Mouse (Mus musculus) lung, embryonic 16.5 days (tissue): ENCODE results near the gene Pabpc1l. TPM values are rescaled to one million over a fixed set of nuclear protein-coding genes. Genes with fewer than 3 reads are reported as not detected.
A peak's percentile ranks its signal among the peaks of the same experiment; 100 is the strongest.

ENCODE experiments used
- ATAC-seq: fragments of 200-750 bp; cut with Nextera tagmentation; 2 replicates; pipeline ENCODE4 v1.8.0; 2017; ENCODE audit warnings: low read depth, mild to moderate bottlenecking, moderate library complexity
- H3K27ac ChIP-seq: fragments of 300-500 bp; sonication (generic); 2 replicates; pipeline ENCODE4 v1.5.1; 2014; ENCODE audit warnings: mild to moderate bottlenecking, control low read depth, low read length
- H3K27me3 ChIP-seq: fragments of 300-500 bp; sonication (generic); 2 replicates; pipeline ENCODE4 v1.6.1; 2014; ENCODE audit warnings: low read depth, low read length, mixed read lengths; ENCODE audit not compliant: control insufficient read depth, insufficient read depth
- H3K36me3 ChIP-seq: fragments of 300-500 bp; sonication (generic); 2 replicates; pipeline ENCODE4 v1.6.1; 2014; ENCODE audit warnings: low read length; ENCODE audit not compliant: control insufficient read depth, insufficient read depth
- H3K4me1 ChIP-seq: fragments of 300-500 bp; sonication (generic); replicated peaks from 2 replicates; pipeline ENCODE4 v1.6.1; 2014; ENCODE audit warnings: low read length, mixed read lengths; ENCODE audit not compliant: control insufficient read depth, insufficient read depth
- H3K4me2 ChIP-seq: fragments of 300-500 bp; sonication (generic); 2 replicates; pipeline ENCODE4 v1.6.1; 2014; ENCODE audit warnings: low read depth, low read length, control low read depth
- H3K4me3 ChIP-seq: fragments of 300-500 bp; sonication (generic); 2 replicates; pipeline ENCODE4 v1.5.1; 2014; ENCODE audit warnings: mild to moderate bottlenecking, low read length, control low read depth
- H3K9ac ChIP-seq: fragments of 300-500 bp; sonication (generic); 2 replicates; pipeline ENCODE4 v1.6.1; 2014; ENCODE audit warnings: low read length, control low read depth
- H3K9me3 ChIP-seq: fragments of 300-500 bp; sonication (generic); 2 replicates; pipeline ENCODE4 v1.6.1; 2016; ENCODE audit warnings: low read length; ENCODE audit not compliant: control insufficient read depth
- WGBS: fragments of 180-500 bp; shearing (Covaris S2); extraction: QIAGEN DNeasy Blood & Tissue Kit; methylation state at CpG from one replicate; pipeline ENCODE4 v1.1.7; 2014; 5-methylcytosine and 5-hydroxymethylcytosine counted together
- polyA plus RNA-seq: library from polyadenylated mRNA; unstranded; fragments of >200 nt; fragmentation: Nextera tagmentation; extraction: Ambion mirVana; gene quantifications from 2 replicates; pipeline ENCODE4 v1.2.1, GENCODE M21; 2015

Pabpc1l gene
- polyA plus RNA-seq, 1 experiment from 2014 or later = 0.77 TPM

- H3K4me2 ChIP-seq = no peak overlapping the region
- no peaks in the 10 kb centered on the region for H3K27me3 ChIP-seq
- no peak overlapping the region for H3K4me3 ChIP-seq
- H3K4me1 ChIP-seq = peaks cover 22% of the 10 kb centered on the region
- H3K9ac ChIP-seq = no peak overlapping the region
- no peak overlapping the region for H3K27ac ChIP-seq
- ATAC-seq = no peak
- no peaks in the 10 kb centered on the region for H3K9me3 ChIP-seq
- WGBS = 89% methylated on average over 3 of the region's 3 CpGs
- H3K36me3 ChIP-seq = peaks cover 10% of the 10 kb centered on the region
Measured at GRCm38 (mm10) chr2:164002637-164003036, 22.6 kb upstream of the Pabpc1l start.

GRCm38 (mm10) chr2:164004503-164004902 lies 20.7 kb upstream of the Pabpc1l start:
- Histone ChIP-seq H3K4me1 (peaks cover 28% of the 10 kb centered on the region), H3K27me3 (no peaks in the 10 kb centered on the region), H3K9me3 (no peaks in the 10 kb centered on the region), H3K4me3 (no peak overlapping the region), H3K4me2 (no peak overlapping the region), H3K36me3 (no peaks in the 10 kb centered on the region), H3K27ac (no peak overlapping the region), H3K9ac (no peak overlapping the region)
- ATAC-seq = no peak
- 74% methylated on average over 5 of the region's 5 CpGs for WGBS

- Histone ChIP-seq H3K9ac (no peak overlapping the region), H3K4me1 (peaks cover 28% of the 10 kb centered on the region), H3K4me2 (no peak overlapping the region), H3K27ac (0 out of 2 replicates have a peak overlapping the region, but pooled peaks have one; percentile 34), H3K9me3 (no peaks in the 10 kb centered on the region), H3K4me3 (no peak overlapping the region), H3K27me3 (no peaks in the 10 kb centered on the region), H3K36me3 (peaks cover 6% of the 10 kb centered on the region)
- peak; percentile 44; the same call in 1 of the 2 replicates for ATAC-seq
- WGBS = 46% methylated on average over 10 of the region's 10 CpGs
Measured at GRCm38 (mm10) chr2:164006932-164007331, 18.3 kb upstream of the Pabpc1l start.

- H3K4me1 ChIP-seq = peaks cover 28% of the 10 kb centered on the region
- no peak overlapping the region for H3K4me3 ChIP-seq
- H3K9me3 ChIP-seq = no peaks in the 10 kb centered on the region
- no peak overlapping the region for H3K27ac ChIP-seq
- 85% methylated on average over 8 of the region's 8 CpGs for WGBS
- H3K9ac ChIP-seq = no peak overlapping the region
- H3K4me2 ChIP-seq = no peak overlapping the region
- peaks cover 13% of the 10 kb centered on the region for H3K36me3 ChIP-seq
- no peak for ATAC-seq
- no peaks in the 10 kb centered on the region for H3K27me3 ChIP-seq
Measured at GRCm38 (mm10) chr2:164007547-164007946, 17.7 kb upstream of the Pabpc1l start.

- H3K36me3 ChIP-seq = peaks cover 16% of the 10 kb centered on the region
- no peaks in the 10 kb centered on the region for H3K27me3 ChIP-seq
- H3K27ac ChIP-seq = no peak overlapping the region; the same call in 1 of the 2 replicates
- no peak for ATAC-seq
- 82% methylated on average over 2 of the region's 2 CpGs for WGBS
- no peak overlapping the region for H3K4me2 ChIP-seq
- no peaks in the 10 kb centered on the region for H3K9me3 ChIP-seq
- peaks cover 28% of the 10 kb centered on the region for H3K4me1 ChIP-seq
- H3K4me3 ChIP-seq = no peak overlapping the region
- H3K9ac ChIP-seq = no peak overlapping the region
Measured at GRCm38 (mm10) chr2:164007987-164008545, 17.2 kb upstream of the Pabpc1l start.

- H3K9me3 ChIP-seq = no peaks in the 10 kb centered on the region
- H3K4me2 ChIP-seq = no peak overlapping the region
- H3K4me3 ChIP-seq = no peak overlapping the region
- ATAC-seq = peak; percentile 60; the same call in 1 of the 2 replicates
- WGBS = 72% methylated on average over 6 of the region's 6 CpGs
- peak overlapping the region; percentile 66 for H3K27ac ChIP-seq
- no peak overlapping the region for H3K9ac ChIP-seq
- peaks cover 25% of the 10 kb centered on the region for H3K4me1 ChIP-seq
- H3K36me3 ChIP-seq = peaks cover 23% of the 10 kb centered on the region
- H3K27me3 ChIP-seq = no peaks in the 10 kb centered on the region
Measured at GRCm38 (mm10) chr2:164009227-164009626, 16.0 kb upstream of the Pabpc1l start.

- ATAC-seq = no peak
- Histone ChIP-seq H3K4me2 (no peak overlapping the region), H3K9me3 (no peaks in the 10 kb centered on the region), H3K36me3 (peaks cover 32% of the 10 kb centered on the region), H3K9ac (no peak overlapping the region), H3K27ac (no peak overlapping the region), H3K4me3 (no peak overlapping the region), H3K27me3 (no peaks in the 10 kb centered on the region), H3K4me1 (peaks cover 24% of the 10 kb centered on the region)
- 73% methylated on average over 5 of the region's 5 CpGs for WGBS
Measured at GRCm38 (mm10) chr2:164010496-164010895, 14.8 kb upstream of the Pabpc1l start.

GRCm38 (mm10) chr2:164010944-164011343 lies 14.3 kb upstream of the Pabpc1l start:
- Histone ChIP-seq H3K4me2 (no peak overlapping the region), H3K27ac (no peak overlapping the region), H3K9me3 (no peaks in the 10 kb centered on the region), H3K27me3 (no peaks in the 10 kb centered on the region), H3K4me3 (no peak overlapping the region), H3K4me1 (peaks cover 19% of the 10 kb centered on the region), H3K9ac (no peak overlapping the region), H3K36me3 (peaks cover 37% of the 10 kb centered on the region)
- no peak for ATAC-seq
- 87% methylated on average over 3 of the region's 3 CpGs for WGBS

- 91% methylated on average over 16 of the region's 16 CpGs for WGBS
- H3K9me3 ChIP-seq = no peaks in the 10 kb centered on the region
- ATAC-seq = no peak
- no peaks in the 10 kb centered on the region for H3K27me3 ChIP-seq
- no peak overlapping the region for H3K9ac ChIP-seq
- peaks cover 58% of the 10 kb centered on the region for H3K36me3 ChIP-seq
- no peaks in the 10 kb centered on the region for H3K4me1 ChIP-seq
- H3K4me3 ChIP-seq = no peak overlapping the region
- no peak overlapping the region for H3K27ac ChIP-seq
- H3K4me2 ChIP-seq = no peak overlapping the region
Measured at GRCm38 (mm10) chr2:164015304-164015703, 9.9 kb upstream of the Pabpc1l start.

GRCm38 (mm10) chr2:164018910-164019309 lies 6.3 kb upstream of the Pabpc1l start:
- H3K4me2 ChIP-seq = no peak overlapping the region
- no peak overlapping the region for H3K9ac ChIP-seq
- no peak overlapping the region for H3K4me3 ChIP-seq
- 95% methylated on average over 3 of the region's 3 CpGs for WGBS
- H3K36me3 ChIP-seq = peaks cover 38% of the 10 kb centered on the region
- no peaks in the 10 kb centered on the region for H3K4me1 ChIP-seq
- H3K27me3 ChIP-seq = no peaks in the 10 kb centered on the region
- no peaks in the 10 kb centered on the region for H3K9me3 ChIP-seq
- H3K27ac ChIP-seq = no peak overlapping the region
- ATAC-seq = no peak
